Mouse (Mus musculus): ENCODE results near the gene Trem3.

DNA sequence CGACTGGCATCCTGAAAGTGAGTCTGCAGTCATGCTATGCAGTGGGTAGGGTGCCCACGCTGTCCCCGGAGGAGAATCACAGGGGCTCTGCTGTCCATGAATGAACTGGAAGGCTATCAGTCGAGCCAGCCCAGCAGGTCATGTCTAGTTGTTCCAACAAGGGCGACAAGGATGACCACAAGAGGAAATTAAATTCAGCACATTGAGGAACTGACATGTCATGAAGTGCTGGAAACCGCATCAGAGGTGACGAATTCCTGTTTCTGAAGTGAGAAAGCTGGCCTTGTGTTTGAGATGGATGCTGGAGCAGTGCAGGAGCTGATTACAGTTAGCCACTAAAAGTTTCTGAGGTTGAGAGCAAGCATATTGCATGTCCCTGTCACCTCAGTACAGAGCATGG, 16.9 kb upstream of the Trem3 start:
- TF ChIP-seq POLR2A (IDR thresholded peaks at IDR 0.05; ENCODE audit: low read depth, low read length) (no peak), CTCF (IDR thresholded peaks at IDR 0.05; ENCODE audit: borderline replicate concordance, insufficient read depth, low read length) (no peak)
